Mouse (Mus musculus) embryonic facial prominence, embryonic 14.5 days (tissue): ENCODE data around the gene Prdm1. TPM values are rescaled to one million over a fixed set of nuclear protein-coding genes. Genes with fewer than 3 reads are reported as not detected.
A peak's percentile ranks its signal among the peaks of the same experiment; 100 is the strongest.

ENCODE experiments used
- ATAC-seq: fragments of 200-750 bp; cut with Nextera tagmentation; 2 replicates; pipeline ENCODE4 v1.8.0; 2017; ENCODE audit warnings: low read depth, moderate number of reproducible peaks, moderate TSS enrichment
- DNase-seq: peaks from one replicate; pipeline ENCODE4 v3.0.0-alpha.2; 2015; ENCODE audit warnings: low spot score
- H3K27ac ChIP-seq: fragments of 300-500 bp; sonication (generic); replicated peaks from 2 replicates; pipeline ENCODE4 v1.5.1; 2014; ENCODE audit warnings: low read depth, mild to moderate bottlenecking, low read length, moderate library complexity
- H3K27me3 ChIP-seq: fragments of 300-500 bp; sonication (generic); replicated peaks from 2 replicates; pipeline ENCODE4 v1.6.1; 2014; ENCODE audit warnings: low read length; ENCODE audit not compliant: control insufficient read depth, insufficient read depth
- H3K36me3 ChIP-seq: fragments of 300-500 bp; sonication (generic); 2 replicates; pipeline ENCODE4 v1.6.1; 2014; ENCODE audit warnings: low read length, mixed read lengths; ENCODE audit not compliant: control insufficient read depth, insufficient read depth
- H3K4me1 ChIP-seq: fragments of 300-500 bp; sonication (generic); 2 replicates; pipeline ENCODE4 v1.6.1; 2014; ENCODE audit warnings: antibody characterized with exemption, low read length; ENCODE audit not compliant: control insufficient read depth, insufficient read depth
- H3K4me2 ChIP-seq: fragments of 300-500 bp; sonication (generic); 2 replicates; pipeline ENCODE4 v1.6.1; 2014; ENCODE audit warnings: low read depth, mild to moderate bottlenecking, low read length, moderate library complexity, mixed read lengths
- H3K4me3 ChIP-seq: fragments of 300-500 bp; sonication (generic); 2 replicates; pipeline ENCODE4 v1.5.1; 2014; ENCODE audit warnings: low read depth, mild to moderate bottlenecking, low read length
- H3K9ac ChIP-seq: fragments of 300-500 bp; sonication (generic); 2 replicates; pipeline ENCODE4 v1.6.1; 2014; ENCODE audit warnings: low read depth, mild to moderate bottlenecking, low read length, moderate library complexity, mixed read lengths
- H3K9me3 ChIP-seq: fragments of 300-500 bp; sonication (generic); 2 replicates; pipeline ENCODE4 v1.6.1; 2016; ENCODE audit warnings: low read length; ENCODE audit not compliant: control insufficient read depth
- whole genome bisulfite sequencing: fragments of 180-500 bp; shearing (Covaris S2); extraction: QIAGEN DNeasy Blood & Tissue Kit; methylation state at CpG from one replicate; pipeline ENCODE4 v1.1.7; 2014; 5-methylcytosine and 5-hydroxymethylcytosine counted together
- polyA plus RNA-seq: library from polyadenylated mRNA; unstranded; fragments of >200 nt; fragmentation: Nextera tagmentation; extraction: Ambion mirVana; gene quantifications from 2 replicates; pipeline ENCODE4 v1.2.1, GENCODE M21; 2014

Gene Prdm1
- polyA plus RNA-seq = 3.1 and 4.0 TPM in 2 replicates

DNA sequence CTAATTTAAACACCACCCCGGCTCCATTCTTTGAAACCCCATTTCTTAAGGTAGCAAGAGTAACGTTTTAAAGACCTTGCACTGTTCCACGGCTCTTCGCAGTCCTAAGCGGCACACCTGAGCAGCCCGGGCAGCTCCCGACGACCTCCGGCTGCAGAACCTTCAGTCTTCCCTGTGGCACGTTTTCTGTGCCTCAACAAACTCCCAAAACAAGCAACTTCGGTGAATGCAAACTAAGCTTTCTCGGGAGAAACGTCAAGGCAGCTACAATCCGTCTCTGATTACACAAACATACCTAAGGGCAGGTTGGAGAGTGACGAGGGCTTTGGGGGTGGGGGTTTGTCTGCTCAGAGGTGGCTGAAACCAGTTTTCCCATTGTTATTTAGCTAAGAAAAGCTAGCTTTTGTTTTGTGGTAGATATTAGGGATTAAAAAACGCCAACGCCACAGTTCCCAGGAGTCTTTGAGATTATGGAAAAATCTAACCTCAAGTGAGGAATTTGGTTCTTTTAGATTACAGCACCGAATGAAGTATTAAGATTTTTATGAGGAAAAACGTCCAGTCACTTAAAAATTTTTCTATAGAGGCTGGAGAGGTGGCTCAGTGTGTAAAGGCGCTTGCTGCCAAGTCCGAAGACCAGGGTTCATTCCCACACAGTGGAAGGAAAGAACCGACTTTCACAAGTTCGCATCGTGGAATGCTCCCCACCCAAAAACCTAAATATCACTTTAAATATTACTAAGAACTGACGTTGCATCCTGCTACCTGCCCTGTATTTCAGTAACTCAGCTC is at the start of gene Prdm1:
TSS of gene Prdm1 (minus strand) at position 211 of the 792 bp plus-strand sequence.
- H3K9ac ChIP-seq = peak within 1 kb of the TSS; percentile 54; the same call in 1 of the 2 replicates
- H3K27ac ChIP-seq = no peak within 1 kb of the TSS

DNA sequence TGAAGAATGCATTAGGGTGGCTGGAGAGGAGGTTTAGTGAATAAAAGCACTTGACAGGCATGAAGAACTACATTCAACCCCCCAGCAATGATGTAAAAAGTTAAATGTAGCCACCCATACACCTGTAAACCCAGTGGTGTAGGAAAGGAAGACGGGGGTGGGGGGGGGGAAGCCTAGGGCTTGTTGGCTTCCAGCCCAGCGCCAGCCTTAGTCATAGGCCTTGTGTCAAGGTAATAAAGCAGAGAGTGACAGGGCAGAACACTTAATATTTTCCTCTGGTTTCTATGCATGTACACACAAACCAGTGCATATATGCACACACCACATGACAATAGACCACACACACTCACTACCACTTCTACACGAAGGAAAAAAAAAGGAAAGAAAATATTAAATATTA is 37.7 kb upstream of the Prdm1 start:
- WGBS = 74% methylated on average over 3 of the region's 3 CpGs
- ATAC-seq (no peak), DNase-seq (no peak)

More for the DNA sequence above, at the start of gene Prdm1:
- ATAC-seq (no peak), DNase-seq (no peak)
- peaks cover 47% of the 10 kb centered on the region for H3K27me3 ChIP-seq
- H3K36me3 ChIP-seq = no peaks in the 10 kb centered on the region
- peaks cover 9% of the 10 kb centered on the region for H3K4me1 ChIP-seq
- H3K4me3 ChIP-seq = peak within 1 kb of the TSS; percentile 51
- H3K4me2 ChIP-seq = peak within 1 kb of the TSS; percentile 83
- WGBS = 3% methylated on average over 25 of the region's 25 CpGs
- no peaks in the 10 kb centered on the region for H3K9me3 ChIP-seq

DNA sequence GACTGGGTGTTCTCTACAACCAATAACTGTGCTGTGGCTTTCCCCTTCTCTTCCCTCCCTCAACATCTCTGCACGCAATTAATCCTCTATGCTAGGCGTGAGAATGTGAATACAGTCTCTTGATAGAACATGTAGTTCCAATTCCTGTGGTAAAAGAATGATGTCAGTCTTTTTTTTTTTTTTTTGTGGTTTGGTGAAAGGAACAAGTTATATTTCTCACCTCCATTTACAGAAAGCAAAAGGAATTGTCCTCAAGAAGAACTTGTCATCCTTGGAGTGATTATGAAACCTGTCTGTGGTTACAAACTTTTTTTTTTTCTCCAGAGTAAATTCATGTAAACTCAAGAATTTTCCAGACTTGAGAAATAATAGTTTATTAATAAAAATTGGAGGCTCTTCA is 36.8 kb upstream of the Prdm1 start:
- no peaks in the 10 kb centered on the region for H3K27me3 ChIP-seq
- WGBS = 85% methylated on average over 2 of the region's 2 CpGs
- no peaks in the 10 kb centered on the region; the same call in 1 of the 2 replicates for H3K9me3 ChIP-seq
- H3K4me2 ChIP-seq = no peak overlapping the region
- DNase-seq (no peak), ATAC-seq (no peak)
- no peak overlapping the region for H3K9ac ChIP-seq
- no peaks in the 10 kb centered on the region for H3K4me1 ChIP-seq
- no peak overlapping the region for H3K27ac ChIP-seq
- no peak overlapping the region for H3K4me3 ChIP-seq
- no peaks in the 10 kb centered on the region for H3K36me3 ChIP-seq

More for the DNA sequence above, 37.7 kb upstream of the Prdm1 start:
- no peaks in the 10 kb centered on the region for H3K36me3 ChIP-seq
- H3K9ac ChIP-seq = no peak overlapping the region
- H3K4me2 ChIP-seq = no peak overlapping the region
- no peaks in the 10 kb centered on the region for H3K27me3 ChIP-seq
- no peak overlapping the region for H3K27ac ChIP-seq
- H3K9me3 ChIP-seq = no peaks in the 10 kb centered on the region; the same call in 1 of the 2 replicates
- no peak overlapping the region for H3K4me3 ChIP-seq
- H3K4me1 ChIP-seq = no peaks in the 10 kb centered on the region

DNA sequence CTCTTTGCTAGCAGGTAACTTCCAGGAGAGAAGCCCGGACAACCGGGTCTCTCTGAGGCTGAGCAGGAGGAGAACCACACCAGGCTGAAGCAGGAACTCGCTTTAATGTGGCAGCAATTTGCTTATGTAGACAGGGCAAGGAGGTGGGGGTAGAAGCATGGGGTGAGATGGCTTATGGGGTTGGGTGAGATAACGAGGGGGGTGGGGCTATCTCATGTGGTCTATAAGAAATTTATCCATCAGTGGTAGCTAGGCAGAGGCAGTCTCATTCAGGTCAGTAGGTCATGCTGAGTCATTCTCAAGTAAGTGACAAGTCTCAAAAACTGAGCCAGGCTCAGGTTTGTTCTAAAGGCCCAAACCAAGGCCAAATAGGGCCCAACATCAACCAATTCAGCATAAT is 28.5 kb upstream of the Prdm1 start:
- Histone ChIP-seq H3K4me3 (no peak overlapping the region), H3K27me3 (no peaks in the 10 kb centered on the region), H3K36me3 (no peaks in the 10 kb centered on the region), H3K4me1 (no peaks in the 10 kb centered on the region), H3K4me2 (no peak overlapping the region), H3K27ac (no peak overlapping the region), H3K9me3 (no peaks in the 10 kb centered on the region), H3K9ac (no peak overlapping the region)
- ATAC-seq = no peak
- 84% methylated on average over 4 of the region's 4 CpGs for WGBS
- DNase-seq = no peak

DNA sequence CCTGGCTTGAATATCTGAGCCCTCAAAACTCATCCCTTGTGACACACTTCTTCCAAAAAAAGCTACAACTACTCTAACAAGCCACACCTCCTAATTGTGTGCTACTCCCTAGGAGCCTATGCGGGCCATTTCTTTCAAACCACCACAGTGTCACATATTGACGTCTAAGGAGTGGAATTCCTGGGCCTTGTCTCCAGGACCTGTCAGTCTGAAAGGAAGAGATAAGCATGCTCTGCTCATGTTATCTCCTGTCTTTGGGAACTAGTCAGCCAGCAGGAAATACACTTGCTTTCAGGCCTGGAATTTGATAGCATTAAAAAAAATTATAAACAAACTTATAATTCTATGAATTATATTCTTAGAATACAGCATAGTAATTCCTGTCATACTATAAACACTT is 27.0 kb upstream of the Prdm1 start:
- Histone ChIP-seq H3K9me3 (no peaks in the 10 kb centered on the region), H3K4me3 (no peak overlapping the region), H3K4me2 (no peak overlapping the region), H3K36me3 (no peaks in the 10 kb centered on the region), H3K27ac (no peak overlapping the region), H3K4me1 (no peaks in the 10 kb centered on the region), H3K9ac (no peak overlapping the region), H3K27me3 (no peaks in the 10 kb centered on the region)
- no peak for ATAC-seq
- 77% methylated on average over 2 of the region's 2 CpGs for WGBS
- no peak for DNase-seq

DNA sequence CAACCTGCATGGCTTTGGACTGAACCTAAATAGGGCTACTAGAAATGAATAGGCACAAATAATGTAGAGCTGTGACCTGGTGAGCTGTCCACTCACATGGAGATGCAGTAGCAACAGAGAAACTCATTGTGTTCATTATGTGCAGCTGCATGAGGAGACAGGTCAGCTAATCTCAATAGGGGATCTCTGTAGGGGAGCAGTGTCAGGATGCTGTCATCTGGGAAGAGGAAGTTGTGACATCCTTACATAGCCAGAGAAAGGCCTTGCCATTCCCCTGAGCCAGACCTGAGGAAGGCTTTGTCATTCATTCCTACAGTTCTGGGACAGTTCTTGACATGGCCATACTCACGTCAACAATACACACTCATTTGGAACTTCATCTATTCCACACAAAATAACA is 25.3 kb upstream of the Prdm1 start:
- Histone ChIP-seq H3K9ac (no peak overlapping the region), H3K4me1 (no peaks in the 10 kb centered on the region), H3K9me3 (no peaks in the 10 kb centered on the region), H3K4me3 (no peak overlapping the region), H3K27me3 (no peaks in the 10 kb centered on the region), H3K36me3 (no peaks in the 10 kb centered on the region), H3K27ac (no peak overlapping the region), H3K4me2 (no peak overlapping the region)
- WGBS = 76% methylated on average over 1 of the region's 1 CpGs
- no peak for DNase-seq
- ATAC-seq = no peak

DNA sequence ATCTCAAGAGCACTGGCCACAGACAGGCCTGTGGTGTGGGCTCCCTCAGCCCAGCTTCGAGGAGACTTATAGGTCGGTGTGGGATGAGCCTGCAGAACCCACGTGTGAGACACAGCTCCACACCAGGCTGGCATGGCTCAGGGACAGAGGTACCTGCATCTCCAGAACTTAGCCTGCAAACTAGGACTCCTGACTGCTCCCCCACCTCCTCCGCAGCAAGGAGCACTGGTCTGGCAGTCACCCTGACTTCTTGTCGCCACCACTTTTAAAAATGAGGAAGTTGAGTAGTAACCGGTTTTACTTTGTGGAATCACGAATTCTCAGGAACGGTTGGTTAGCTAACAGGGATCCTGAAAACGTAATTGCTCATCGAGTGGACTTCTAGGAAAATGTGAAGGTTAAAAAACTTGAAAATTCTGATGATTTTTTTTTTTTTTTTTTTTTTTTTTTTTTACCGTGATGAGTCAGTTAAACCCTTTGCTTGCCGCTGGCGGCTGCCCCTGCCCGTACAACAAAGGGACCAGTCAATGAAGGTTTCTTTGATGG is 10.8 kb upstream of the Prdm1 start:
- no peak overlapping the region for H3K27ac ChIP-seq
- H3K4me2 ChIP-seq = peak overlapping the region; percentile 40
- no peak; the same call in 1 of the 2 replicates for ATAC-seq

DNA sequence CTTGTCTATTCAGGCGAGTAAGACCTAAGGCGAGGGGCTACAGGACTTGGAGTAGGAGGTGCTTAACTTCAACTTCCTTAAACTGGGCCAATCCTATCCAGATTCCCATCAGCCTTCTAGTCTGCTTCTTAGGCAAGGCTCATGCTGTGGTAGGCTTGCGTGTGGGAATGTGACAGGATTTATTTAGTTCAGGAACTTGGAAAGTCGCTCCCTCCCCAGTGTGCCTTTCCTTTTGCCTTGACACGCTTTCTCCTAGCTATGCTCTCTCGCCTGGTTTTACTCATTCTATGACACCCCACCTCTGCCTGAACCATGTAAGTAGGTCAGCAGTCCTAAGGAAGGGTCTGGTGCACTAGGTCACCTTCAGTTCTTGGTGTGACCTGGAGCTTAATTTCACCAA is 9.8 kb upstream of the Prdm1 start:
- Histone ChIP-seq H3K4me1 (0 out of 2 replicates have a peak, but pooled peaks cover 4% of the 10 kb centered on the region), H3K9me3 (no peaks in the 10 kb centered on the region), H3K9ac (no peak overlapping the region), H3K27ac (no peak overlapping the region), H3K36me3 (no peaks in the 10 kb centered on the region), H3K4me2 (no peak overlapping the region), H3K27me3 (peaks cover 10% of the 10 kb centered on the region; the same call in 1 of the 2 replicates), H3K4me3 (no peak overlapping the region)
- DNase-seq (no peak), ATAC-seq (no peak)
- WGBS = 70% methylated on average over 6 of the region's 6 CpGs

More for the DNA sequence above, 10.8 kb upstream of the Prdm1 start:
- Histone ChIP-seq H3K4me1 (0 out of 2 replicates have a peak, but pooled peaks cover 4% of the 10 kb centered on the region), H3K9ac (no peak overlapping the region), H3K9me3 (no peaks in the 10 kb centered on the region), H3K27me3 (peaks cover 5% of the 10 kb centered on the region; the same call in 1 of the 2 replicates), H3K4me3 (no peak overlapping the region), H3K36me3 (no peaks in the 10 kb centered on the region)
- WGBS = 19% methylated on average over 14 of the region's 14 CpGs
- DNase-seq = no peak
